Mouse (Mus musculus): ENCODE results near the gene Stx12.

The Stx12 gene

DNA sequence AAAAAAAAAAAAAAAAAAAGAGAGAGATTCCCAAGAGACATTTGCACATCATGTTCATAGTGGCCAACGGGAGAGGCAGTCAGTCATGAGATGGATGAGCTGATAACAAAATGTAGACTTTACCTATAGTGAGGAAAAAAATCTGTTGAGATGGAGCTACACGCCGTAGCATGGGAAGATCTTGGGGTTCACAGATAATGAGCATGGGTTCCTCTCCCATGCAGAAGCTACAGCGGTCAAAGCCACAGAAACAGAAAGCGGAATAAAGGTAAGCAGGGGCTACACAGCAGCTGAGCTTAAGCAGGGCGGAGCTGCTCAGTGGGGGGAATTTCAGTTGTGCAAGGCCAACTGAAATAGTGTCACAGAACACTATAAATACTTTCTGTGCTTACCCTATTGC, 80.0 kb downstream of the Stx12 start:
- in situ Hi-C loops (cut with MboI; ENCODE audit: unreplicated experiment in 2 of 2), result no loop called here

DNA sequence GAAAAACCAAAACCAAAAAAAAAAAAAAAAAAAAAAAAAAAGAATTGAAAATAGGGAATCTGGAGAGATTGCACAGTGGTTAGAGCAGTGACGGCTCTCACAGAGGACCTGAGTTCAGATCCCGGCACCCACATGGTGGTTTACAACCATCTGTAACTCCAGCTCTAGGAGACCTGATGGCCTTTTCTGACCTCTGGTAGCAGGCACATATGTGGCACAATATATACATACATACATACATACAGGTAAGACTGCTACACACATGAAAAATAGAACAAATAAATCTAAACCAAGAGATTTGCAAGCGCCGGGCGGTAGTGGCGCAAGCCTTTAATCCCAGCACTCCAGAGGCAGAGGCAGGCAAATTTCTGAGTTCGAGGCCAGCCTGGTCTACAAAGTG, 80.4 kb downstream of the Stx12 start:
- in situ Hi-C loops (cut with MboI; ENCODE audit: unreplicated experiment in 2 of 2), result no loop called here
